Mouse (Mus musculus): ENCODE results near the gene Cuedc2.

DNA sequence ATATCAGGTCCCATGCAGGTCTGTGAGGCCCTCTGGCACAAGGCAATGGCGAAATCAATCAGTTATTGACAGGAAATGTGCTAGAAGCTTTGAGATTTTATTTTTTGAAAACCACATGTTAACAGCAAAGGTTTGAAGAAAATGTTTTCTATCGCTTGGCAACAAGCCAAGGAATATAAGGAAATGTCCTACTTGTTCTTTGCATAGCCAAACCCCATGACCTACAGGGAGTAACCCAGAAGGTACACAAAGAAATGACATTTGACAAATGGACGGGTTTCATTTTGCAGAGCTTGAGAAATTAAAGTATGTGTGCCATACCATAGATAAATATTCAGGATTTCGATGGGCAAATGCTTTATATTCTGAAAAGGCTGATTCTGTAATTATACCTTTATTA is 41.6 kb downstream of the Cuedc2 start:
- TF ChIP-seq CTCF (IDR thresholded peaks at IDR 0.05 in 2 of 3, conservative IDR thresholded peaks at IDR 0.05 in 1 of 3; ENCODE audit: control insufficient read depth in 1 of 3, insufficient read depth in 1 of 3, low read depth in 2 of 3, low read length in 3 of 3, poor library complexity in 1 of 3, severe bottlenecking in 1 of 3) = no peak
- TF ChIP-seq RCOR1 (IDR thresholded peaks at IDR 0.05; ENCODE audit: low read depth, low read length) = no peak

Measured in MEL (cell line).